Mouse (Mus musculus): ENCODE measurements at regions not wholly inside any gene's neighbourhood (a gene's known extent, or its start where the extent isn't known, plus 50 kb on each side); places are given as distances from the start of the nearest gene placed in this dataset.

DNA sequence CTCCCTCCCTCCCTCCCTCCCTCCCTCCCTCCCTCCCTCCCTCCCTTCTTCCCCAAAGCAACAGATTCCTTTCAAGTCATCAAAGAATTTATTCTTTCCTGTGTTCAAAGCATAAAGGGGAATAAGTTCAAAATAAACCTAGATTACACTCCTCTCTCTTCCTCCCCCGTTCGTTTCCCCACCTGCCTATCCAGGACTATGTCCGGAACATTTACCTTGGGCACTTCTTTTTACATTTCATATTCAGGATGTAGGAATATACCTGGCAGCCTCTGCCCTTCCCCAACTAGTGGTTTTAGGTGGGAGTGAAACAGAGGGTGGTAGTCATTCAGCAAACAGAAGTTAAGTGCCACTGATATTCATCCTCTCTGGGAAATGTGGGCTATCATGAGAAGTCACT is 68.7 kb downstream of the Adra2a start:
- H3K9ac ChIP-seq (ENCODE audit: control insufficient read depth, low read depth, low read length, poor library complexity, severe bottlenecking) = no peak overlapping the region
- no peaks in the 10 kb centered on the region for H3K27me3 ChIP-seq (ENCODE audit: control insufficient read depth in 1 of 2, insufficient read depth in 2 of 2, low read length in 2 of 2)
- TF ChIP-seq SIN3A (IDR thresholded peaks at IDR 0.05; ENCODE audit: low read length) = no peak
- TF ChIP-seq ZC3H11A (IDR thresholded peaks at IDR 0.05; ENCODE audit: low read depth, low read length) = no peak
- TF ChIP-seq NRF1 (IDR thresholded peaks at IDR 0.05; ENCODE audit: insufficient read depth, low read depth, low read length, poor library complexity, severe bottlenecking) = no peak
- TF ChIP-seq MYB (IDR thresholded peaks at IDR 0.05; ENCODE audit: low read depth, low read length) = no peak
- TF ChIP-seq RCOR1 (IDR thresholded peaks at IDR 0.05; ENCODE audit: low read depth, low read length) = no peak
- TF ChIP-seq CHD2 (IDR thresholded peaks at IDR 0.05; ENCODE audit: low read length) = no peak
- TF ChIP-seq MAX (IDR thresholded peaks at IDR 0.05; ENCODE audit: low read length) = no peak
- peaks cover 0 to 11% of the 10 kb centered on the region in 2 experiments for H3K4me1 ChIP-seq (ENCODE audit: control insufficient read depth in 1 of 2, insufficient read depth in 2 of 2, low read length in 2 of 2)
- H3K9me3 ChIP-seq (replicated peaks; ENCODE audit: insufficient read depth, low read length) = no peaks in the 10 kb centered on the region
- H3K27ac ChIP-seq (ENCODE audit: control insufficient read depth, low read depth, low read length) = no peak overlapping the region
- no peak overlapping the region for H3K4me3 ChIP-seq (ENCODE audit: control insufficient read depth in 1 of 2, insufficient read depth in 1 of 2, low read depth in 2 of 2, low read length in 2 of 2)
- H3K79me2 ChIP-seq (ENCODE audit: control insufficient read depth, insufficient read depth, low read length, poor library complexity) = no peaks in the 10 kb centered on the region
- no peak for DNase-seq (ENCODE audit: low read depth, low spot score)
- peaks cover 0 to 2% of the 10 kb centered on the region in 2 experiments; a peak in 2 of 4 replicates for H3K36me3 ChIP-seq (ENCODE audit: control insufficient read depth in 1 of 2, insufficient read depth in 2 of 2, low read length in 2 of 2)

DNA sequence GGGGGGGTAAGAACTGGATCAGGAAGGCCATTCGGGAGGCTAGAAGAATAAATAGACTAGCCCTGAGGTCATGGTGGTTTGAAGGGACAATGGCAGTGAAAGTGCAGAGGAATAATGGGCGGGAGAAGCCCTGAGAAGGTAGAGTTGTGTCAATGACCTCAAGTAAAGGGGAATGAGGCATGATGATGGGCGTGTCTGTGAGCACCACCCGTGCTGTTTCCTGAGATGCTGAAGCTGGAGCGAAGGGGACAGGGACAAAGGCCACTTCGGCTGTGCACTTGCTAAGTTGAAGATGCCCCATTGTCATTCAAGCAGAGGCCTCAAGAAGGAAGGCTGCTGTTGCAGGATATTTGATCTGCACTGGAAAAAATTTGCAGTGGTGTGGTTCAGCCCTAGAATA is 69.5 kb downstream of the Adra2a start:
- Histone ChIP-seq H3K36me3 (ENCODE audit: control insufficient read depth in 1 of 2, insufficient read depth in 2 of 2, low read length in 2 of 2) (no peaks in the 10 kb centered on the region), H3K4me3 (ENCODE audit: control insufficient read depth in 1 of 2, insufficient read depth in 1 of 2, low read depth in 2 of 2, low read length in 2 of 2) (no peak overlapping the region), H3K79me2 (ENCODE audit: control insufficient read depth, insufficient read depth, low read length, poor library complexity) (no peaks in the 10 kb centered on the region), H3K9ac (ENCODE audit: control insufficient read depth, low read depth, low read length, poor library complexity, severe bottlenecking) (no peak overlapping the region), H3K4me1 (ENCODE audit: control insufficient read depth in 1 of 2, insufficient read depth in 2 of 2, low read length in 2 of 2) (peaks cover 0 to 7% of the 10 kb centered on the region in 2 experiments; a peak in 2 of 4 replicates), H3K27me3 (ENCODE audit: control insufficient read depth in 1 of 2, insufficient read depth in 2 of 2, low read length in 2 of 2) (no peaks in the 10 kb centered on the region; a peak in 1 of 4 replicates), H3K27ac (ENCODE audit: control insufficient read depth, low read depth, low read length) (no peak overlapping the region), H3K9me3 (replicated peaks; ENCODE audit: insufficient read depth, low read length) (no peaks in the 10 kb centered on the region)
- DNase-seq (ENCODE audit: low read depth, low spot score) = no peak
- TF ChIP-seq POLR2AphosphoS2 (IDR thresholded peaks at IDR 0.05; ENCODE audit: low read length) (no peak), ZKSCAN1 (IDR thresholded peaks at IDR 0.05; ENCODE audit: low read depth, low read length) (no peak), KAT2A (conservative IDR thresholded peaks at IDR 0.05; ENCODE audit: low read depth, low read length) (no peak), MAZ (IDR thresholded peaks at IDR 0.05; ENCODE audit: low read depth, low read length) (no peak), E2F4 (IDR thresholded peaks at IDR 0.05; ENCODE audit: borderline replicate concordance, low read depth, low read length) (no peak), ELF1 (IDR thresholded peaks at IDR 0.05; ENCODE audit: low read depth, low read length) (no peak), BHLHE40 (IDR thresholded peaks at IDR 0.05; ENCODE audit: borderline replicate concordance, low read depth, low read length) (no peak), MAX (IDR thresholded peaks at IDR 0.05; ENCODE audit: low read length) (no peak), GATA1 (IDR thresholded peaks at IDR 0.05; ENCODE audit: low read depth, low read length) (no peak), TAL1 (IDR thresholded peaks at IDR 0.05; ENCODE audit: low read length) (no peak), TBP (IDR thresholded peaks at IDR 0.05; ENCODE audit: low read depth, low read length) (no peak), CHD2 (IDR thresholded peaks at IDR 0.05; ENCODE audit: low read length) (no peak), CTCF (IDR thresholded peaks at IDR 0.05 in 2 of 3, conservative IDR thresholded peaks at IDR 0.05 in 1 of 3; ENCODE audit: control insufficient read depth in 1 of 3, insufficient read depth in 1 of 3, low read depth in 2 of 3, low read length in 3 of 3, poor library complexity in 1 of 3, severe bottlenecking in 1 of 3) (no peak), ETS1 (IDR thresholded peaks at IDR 0.05; ENCODE audit: low read depth, low read length) (no peak), POLR2AphosphoS5 (IDR thresholded peaks at IDR 0.05; ENCODE audit: borderline replicate concordance, low read depth, low read length) (no peak)

Measured in MEL (cell line).